Mouse (Mus musculus): ENCODE measurements around the gene Gm10974.

GRCm38 (mm10) chr7:66427053-66427436, 61.3 kb downstream of the Gm10974 start:
- TF ChIP-seq CTCF (conservative IDR thresholded peaks at IDR 0.05; ENCODE audit: low read length) = no peak
- TF ChIP-seq NANOG (IDR thresholded peaks at IDR 0.05; ENCODE audit: borderline replicate concordance, low read length) = no peak
